Mouse (Mus musculus) activated CD4-positive, CD25-positive, alpha-beta regulatory T cell (primary cell): ENCODE results near the gene Atp8b4. TPM values are rescaled to one million over a fixed set of nuclear protein-coding genes. Genes with fewer than 3 reads are reported as not detected.

Source experiments
- polyA plus RNA-seq, 2 experiments: library from polyadenylated mRNA; unstranded; fragments of 100-300 nt; shearing (Covaris generic); gene quantifications; one replicate each; pipeline ENCODE4 v1.2.1; 2017

Atp8b4 gene
- 1 to 10 TPM in 1 of 2 experiments, under 1 TPM in 1; 0.88 to 2.0 TPM for polyA plus RNA-seq

DNA sequence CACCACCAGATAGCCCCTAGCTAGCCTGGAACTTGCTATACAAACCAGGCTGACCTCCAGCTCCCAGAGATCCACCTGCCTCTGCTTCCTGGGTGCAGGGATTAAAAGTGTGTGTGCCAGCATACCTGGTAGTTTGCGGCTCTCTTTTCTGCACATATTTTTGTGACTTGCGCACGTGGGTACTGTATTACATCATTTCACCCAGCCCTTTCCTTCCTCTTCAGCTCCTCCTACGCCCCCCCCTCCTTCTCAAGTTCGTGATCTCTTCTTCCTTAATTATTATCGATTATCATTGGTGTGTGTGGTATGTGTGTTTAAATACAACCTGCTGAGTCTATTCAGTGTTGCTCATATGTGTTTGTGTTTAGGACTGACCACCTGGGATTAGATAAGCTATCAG is at the start of gene Atp8b4:
Atp8b4 (minus strand) TSS at position 154 of the 400 bp plus-strand sequence.

Other genes with a start within 250 kb of the Atp8b4 start
- gene Slc27a2, start 51.7 kb upstream of the Atp8b4 start, polyA plus RNA-seq = under 1 TPM in 1 of 2 experiments, not detected in 1; 0.10 TPM
- 1 to 10 TPM in 1 of 2 experiments, under 1 TPM in 1; 0.93 to 1.9 TPM for gene Hdc, start 118.6 kb upstream of the Atp8b4 start, polyA plus RNA-seq
- 10 to 100 TPM; 69.5 to 80.0 TPM for gene Gabpb1, start 175.7 kb upstream of the Atp8b4 start, polyA plus RNA-seq
- gene Usp8, start 206.7 kb upstream of the Atp8b4 start, polyA plus RNA-seq = 10 to 100 TPM; 39.2 to 41.5 TPM